Mouse (Mus musculus): ENCODE data around the gene Tma16. TPM values are rescaled to one million over a fixed set of nuclear protein-coding genes. Genes with fewer than 3 reads are reported as not detected.

Gene Tma16
- polyA plus RNA-seq, 1 experiment from 2014 or later = 17.3 TPM

DNA sequence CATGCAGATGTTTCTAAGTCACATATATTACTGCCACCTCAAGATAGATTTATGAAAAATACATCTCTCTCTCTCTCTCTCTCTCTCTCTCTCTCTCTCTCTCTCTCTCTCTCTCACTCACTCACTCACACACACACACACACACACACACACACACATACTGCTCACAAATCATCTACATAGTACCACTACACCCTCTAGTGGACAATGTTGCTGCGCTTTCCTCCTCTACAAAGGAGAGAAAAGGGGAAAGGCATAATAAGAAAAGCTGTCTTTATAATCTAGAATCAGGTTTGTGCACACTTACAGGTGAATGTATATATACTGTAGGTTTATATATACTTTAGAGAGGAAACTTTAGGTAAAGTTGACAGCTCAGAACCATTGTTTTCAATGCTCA, 43.6 kb downstream of the Tma16 start:
- H3K27me3 ChIP-seq (ENCODE audit: control insufficient read depth, insufficient read depth, low read length) = no peaks in the 10 kb centered on the region
- H3K4me1 ChIP-seq (ENCODE audit: control insufficient read depth, insufficient read depth, low read length) = no peaks in the 10 kb centered on the region
- no peak overlapping the region for H3K27ac ChIP-seq (replicated peaks; ENCODE audit: low read depth, low read length)
- H3K4me3 ChIP-seq (ENCODE audit: low read depth, low read length) = no peak overlapping the region
- no peak overlapping the region for H3K9ac ChIP-seq (replicated peaks; ENCODE audit: low read length)
- H3K9me3 ChIP-seq (replicated peaks; ENCODE audit: control insufficient read depth, low read length) = no peaks in the 10 kb centered on the region
- no peak for ATAC-seq (replicated peaks; ENCODE audit: insufficient number of reproducible peaks, low FRiP score, low TSS enrichment, low read depth)
- DNase-seq (ENCODE audit: low spot score) = peak; percentile 58
- no peak overlapping the region for H3K4me2 ChIP-seq (ENCODE audit: low read depth, low read length)
- no peaks in the 10 kb centered on the region for H3K36me3 ChIP-seq (replicated peaks; ENCODE audit: control insufficient read depth, insufficient read depth, low read depth, low read length)
- 23% methylated on average over 1 of the region's 1 CpGs for WGBS

DNA sequence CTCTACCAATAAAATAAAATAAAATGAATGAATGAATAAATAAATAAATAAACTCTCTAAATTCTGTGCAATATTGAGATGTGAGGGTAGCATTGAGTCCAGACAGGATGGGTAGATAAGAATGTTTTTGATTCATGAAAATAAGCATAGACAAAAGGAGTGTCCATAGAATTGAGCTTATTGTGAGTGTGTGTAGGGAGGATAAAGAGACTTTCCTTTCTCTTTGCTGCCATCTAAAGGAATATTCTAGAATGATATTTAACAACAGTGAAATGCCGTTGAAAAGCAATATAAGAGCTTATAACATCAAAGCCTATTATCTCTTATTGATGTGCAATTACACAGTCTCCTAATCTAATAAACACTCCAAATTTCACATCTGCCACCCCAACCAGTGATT, 45.2 kb downstream of the Tma16 start:
- no peak overlapping the region for H3K27ac ChIP-seq (replicated peaks; ENCODE audit: low read depth, low read length)
- DNase-seq (ENCODE audit: low spot score) (peak; percentile 44), ATAC-seq (replicated peaks; ENCODE audit: insufficient number of reproducible peaks, low FRiP score, low TSS enrichment, low read depth) (no peak)
- WGBS = 24% methylated on average over 1 of the region's 1 CpGs
- no peak overlapping the region for H3K4me2 ChIP-seq (ENCODE audit: low read depth, low read length)
- H3K9me3 ChIP-seq (replicated peaks; ENCODE audit: control insufficient read depth, low read length) = no peaks in the 10 kb centered on the region
- no peak overlapping the region for H3K4me3 ChIP-seq (ENCODE audit: low read depth, low read length)
- H3K27me3 ChIP-seq (ENCODE audit: control insufficient read depth, insufficient read depth, low read length) = no peaks in the 10 kb centered on the region
- H3K4me1 ChIP-seq (ENCODE audit: control insufficient read depth, insufficient read depth, low read length) = no peaks in the 10 kb centered on the region
- no peak overlapping the region for H3K9ac ChIP-seq (replicated peaks; ENCODE audit: low read length)
- H3K36me3 ChIP-seq (replicated peaks; ENCODE audit: control insufficient read depth, insufficient read depth, low read depth, low read length) = no peaks in the 10 kb centered on the region

DNA sequence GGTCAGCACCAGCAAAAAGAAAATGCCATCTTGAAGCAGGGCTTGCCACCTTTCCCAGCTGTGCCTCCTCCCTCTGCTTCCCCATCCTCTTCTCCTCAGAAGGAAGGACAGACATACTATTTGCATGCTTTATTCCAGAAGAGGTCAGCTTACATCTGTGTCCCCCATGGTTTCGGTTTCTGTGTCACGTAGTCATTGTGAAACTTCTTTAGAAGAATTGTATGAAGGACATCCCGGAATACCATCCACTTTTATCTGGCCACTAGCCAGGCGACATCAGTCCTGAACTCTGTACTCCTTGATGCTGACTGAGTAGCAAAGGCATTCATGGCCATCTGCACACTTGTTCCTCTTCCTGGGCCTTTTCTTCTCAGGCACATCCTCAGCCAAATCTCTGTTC, 47.9 kb downstream of the Tma16 start:
- DNase-seq (ENCODE audit: low spot score) (no peak), ATAC-seq (replicated peaks; ENCODE audit: insufficient number of reproducible peaks, low FRiP score, low TSS enrichment, low read depth) (no peak)
- 87% methylated on average over 4 of the region's 4 CpGs for WGBS
- Histone ChIP-seq H3K9me3 (replicated peaks; ENCODE audit: control insufficient read depth, low read length) (no peaks in the 10 kb centered on the region), H3K9ac (replicated peaks; ENCODE audit: low read length) (no peak overlapping the region), H3K4me3 (ENCODE audit: low read depth, low read length) (no peak overlapping the region), H3K36me3 (replicated peaks; ENCODE audit: control insufficient read depth, insufficient read depth, low read depth, low read length) (no peaks in the 10 kb centered on the region), H3K27me3 (ENCODE audit: control insufficient read depth, insufficient read depth, low read length) (no peaks in the 10 kb centered on the region), H3K4me1 (ENCODE audit: control insufficient read depth, insufficient read depth, low read length) (no peaks in the 10 kb centered on the region), H3K27ac (replicated peaks; ENCODE audit: low read depth, low read length) (no peak overlapping the region), H3K4me2 (ENCODE audit: low read depth, low read length) (no peak overlapping the region)

DNA sequence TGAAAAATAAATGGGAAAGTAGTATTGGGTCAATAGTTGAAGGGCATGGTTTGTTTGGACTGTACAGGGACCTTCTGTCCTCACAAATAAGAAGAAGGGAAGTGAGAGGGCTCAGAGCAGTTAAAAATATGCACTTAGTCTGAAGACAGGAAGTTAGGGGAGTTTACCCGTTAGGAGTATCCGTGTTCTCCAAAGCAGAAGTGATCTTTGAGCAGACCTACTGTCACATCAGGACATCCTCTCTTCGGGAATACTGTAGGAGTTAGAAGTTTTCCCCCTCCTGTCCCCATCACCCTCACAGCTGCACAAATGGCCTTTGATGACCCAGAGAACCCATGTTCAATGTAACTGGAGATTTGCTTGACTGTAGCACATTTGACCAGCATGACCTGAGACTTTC, 48.4 kb downstream of the Tma16 start:
- 69% methylated on average over 3 of the region's 3 CpGs for WGBS
- no peak overlapping the region for H3K4me3 ChIP-seq (ENCODE audit: low read depth, low read length)
- H3K27ac ChIP-seq (replicated peaks; ENCODE audit: low read depth, low read length) = no peak overlapping the region
- no peak overlapping the region for H3K9ac ChIP-seq (replicated peaks; ENCODE audit: low read length)
- H3K36me3 ChIP-seq (replicated peaks; ENCODE audit: control insufficient read depth, insufficient read depth, low read depth, low read length) = no peaks in the 10 kb centered on the region
- no peaks in the 10 kb centered on the region for H3K27me3 ChIP-seq (ENCODE audit: control insufficient read depth, insufficient read depth, low read length)
- ATAC-seq (replicated peaks; ENCODE audit: insufficient number of reproducible peaks, low FRiP score, low TSS enrichment, low read depth) (no peak), DNase-seq (ENCODE audit: low spot score) (no peak)
- no peaks in the 10 kb centered on the region for H3K9me3 ChIP-seq (replicated peaks; ENCODE audit: control insufficient read depth, low read length)
- no peak overlapping the region for H3K4me2 ChIP-seq (ENCODE audit: low read depth, low read length)
- H3K4me1 ChIP-seq (ENCODE audit: control insufficient read depth, insufficient read depth, low read length) = no peaks in the 10 kb centered on the region

DNA sequence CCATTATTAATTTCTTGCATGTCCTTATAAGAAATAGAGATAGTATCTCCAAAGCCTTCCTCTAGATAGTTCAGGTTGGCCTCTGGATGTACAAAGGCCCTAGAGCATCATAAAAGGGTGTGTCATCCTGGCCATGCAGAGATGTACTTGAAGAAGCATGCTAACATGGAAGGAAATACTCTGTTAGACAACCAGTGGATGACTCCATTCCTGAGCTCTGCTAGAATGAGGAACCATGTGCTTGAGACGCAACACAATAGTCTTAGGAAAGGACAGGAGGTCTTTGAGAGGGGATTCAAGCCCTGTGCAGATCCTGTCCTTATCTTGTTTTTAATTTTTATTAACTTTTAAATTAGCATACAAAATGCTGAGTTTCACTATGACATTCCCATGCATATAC, 49.5 kb downstream of the Tma16 start:
- DNase-seq (ENCODE audit: low spot score) (no peak), ATAC-seq (replicated peaks; ENCODE audit: insufficient number of reproducible peaks, low FRiP score, low TSS enrichment, low read depth) (no peak)
- no peak overlapping the region for H3K9ac ChIP-seq (replicated peaks; ENCODE audit: low read length)
- H3K9me3 ChIP-seq (replicated peaks; ENCODE audit: control insufficient read depth, low read length) = no peaks in the 10 kb centered on the region
- H3K27ac ChIP-seq (replicated peaks; ENCODE audit: low read depth, low read length) = no peak overlapping the region
- no peak overlapping the region for H3K4me3 ChIP-seq (ENCODE audit: low read depth, low read length)
- 96% methylated on average over 1 of the region's 1 CpGs for WGBS
- no peaks in the 10 kb centered on the region for H3K36me3 ChIP-seq (replicated peaks; ENCODE audit: control insufficient read depth, insufficient read depth, low read depth, low read length)
- H3K4me2 ChIP-seq (ENCODE audit: low read depth, low read length) = no peak overlapping the region
- H3K4me1 ChIP-seq (ENCODE audit: control insufficient read depth, insufficient read depth, low read length) = no peaks in the 10 kb centered on the region
- no peaks in the 10 kb centered on the region for H3K27me3 ChIP-seq (ENCODE audit: control insufficient read depth, insufficient read depth, low read length)

DNA sequence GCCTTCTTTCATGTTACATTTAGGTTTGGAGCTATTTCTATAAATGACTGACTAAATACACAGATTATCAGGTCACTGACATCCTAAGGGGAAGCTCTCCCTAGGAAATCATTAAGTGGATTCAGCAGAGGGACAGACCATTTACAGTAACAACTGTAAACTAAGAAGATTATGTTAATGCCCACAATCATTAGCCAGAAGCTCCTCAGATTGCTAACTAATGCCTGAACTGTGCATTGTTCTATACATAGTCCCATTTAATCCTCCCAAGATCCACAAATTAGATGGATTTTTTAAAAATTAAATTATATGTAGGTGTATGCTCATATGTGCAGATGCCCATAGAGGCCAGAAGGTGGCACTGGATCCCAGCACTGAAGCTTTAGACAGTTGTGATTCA, 52.8 kb downstream of the Tma16 start:
- Histone ChIP-seq H3K27me3 (ENCODE audit: control insufficient read depth, insufficient read depth, low read length) (no peaks in the 10 kb centered on the region), H3K9me3 (replicated peaks; ENCODE audit: control insufficient read depth, low read length) (no peaks in the 10 kb centered on the region), H3K36me3 (replicated peaks; ENCODE audit: control insufficient read depth, insufficient read depth, low read depth, low read length) (no peaks in the 10 kb centered on the region), H3K4me2 (ENCODE audit: low read depth, low read length) (no peak overlapping the region), H3K27ac (replicated peaks; ENCODE audit: low read depth, low read length) (no peak overlapping the region), H3K4me3 (ENCODE audit: low read depth, low read length) (no peak overlapping the region), H3K4me1 (ENCODE audit: control insufficient read depth, insufficient read depth, low read length) (no peaks in the 10 kb centered on the region), H3K9ac (replicated peaks; ENCODE audit: low read length) (no peak overlapping the region)
- DNase-seq (ENCODE audit: low spot score) (no peak), ATAC-seq (replicated peaks; ENCODE audit: insufficient number of reproducible peaks, low FRiP score, low TSS enrichment, low read depth) (no peak)

DNA sequence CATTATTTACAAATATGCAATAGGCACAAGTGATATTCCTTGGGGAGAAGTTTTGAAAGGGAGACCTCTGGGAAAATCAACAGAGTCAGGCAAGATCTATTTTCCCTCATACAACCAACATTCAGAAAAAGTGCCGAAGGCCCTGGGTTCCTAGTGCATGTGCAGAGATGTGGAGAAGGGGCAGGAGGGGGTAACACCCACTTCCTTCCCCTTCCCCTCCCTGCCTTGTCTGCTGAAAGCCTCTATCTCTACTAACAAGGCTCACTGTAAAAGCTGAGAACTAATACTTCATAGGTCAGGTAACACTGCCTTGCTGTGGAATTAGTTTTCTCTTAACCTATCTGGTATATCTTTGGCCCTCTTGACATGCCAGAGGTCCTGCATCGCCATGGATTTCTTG, 55.7 kb downstream of the Tma16 start:
- Histone ChIP-seq H3K9me3 (replicated peaks; ENCODE audit: control insufficient read depth, low read length) (no peaks in the 10 kb centered on the region), H3K9ac (replicated peaks; ENCODE audit: low read length) (no peak overlapping the region), H3K4me3 (ENCODE audit: low read depth, low read length) (no peak overlapping the region), H3K36me3 (replicated peaks; ENCODE audit: control insufficient read depth, insufficient read depth, low read depth, low read length) (no peaks in the 10 kb centered on the region), H3K4me1 (ENCODE audit: control insufficient read depth, insufficient read depth, low read length) (no peaks in the 10 kb centered on the region), H3K4me2 (ENCODE audit: low read depth, low read length) (no peak overlapping the region), H3K27ac (replicated peaks; ENCODE audit: low read depth, low read length) (no peak overlapping the region), H3K27me3 (ENCODE audit: control insufficient read depth, insufficient read depth, low read length) (no peaks in the 10 kb centered on the region)
- ATAC-seq (replicated peaks; ENCODE audit: insufficient number of reproducible peaks, low FRiP score, low TSS enrichment, low read depth) (no peak), DNase-seq (ENCODE audit: low spot score) (no peak)
- WGBS = 86% methylated on average over 2 of the region's 2 CpGs

Data from embryonic facial prominence, embryonic 11.5 days (tissue).